Mouse (Mus musculus): ENCODE results near the gene Bach1.

Gene Bach1

GRCm38 (mm10) chr16:87711961-87712360 is 13.2 kb downstream of the Bach1 start:
- no peak for DNase-seq (ENCODE audit: low spot score in 2 of 2)

DNA sequence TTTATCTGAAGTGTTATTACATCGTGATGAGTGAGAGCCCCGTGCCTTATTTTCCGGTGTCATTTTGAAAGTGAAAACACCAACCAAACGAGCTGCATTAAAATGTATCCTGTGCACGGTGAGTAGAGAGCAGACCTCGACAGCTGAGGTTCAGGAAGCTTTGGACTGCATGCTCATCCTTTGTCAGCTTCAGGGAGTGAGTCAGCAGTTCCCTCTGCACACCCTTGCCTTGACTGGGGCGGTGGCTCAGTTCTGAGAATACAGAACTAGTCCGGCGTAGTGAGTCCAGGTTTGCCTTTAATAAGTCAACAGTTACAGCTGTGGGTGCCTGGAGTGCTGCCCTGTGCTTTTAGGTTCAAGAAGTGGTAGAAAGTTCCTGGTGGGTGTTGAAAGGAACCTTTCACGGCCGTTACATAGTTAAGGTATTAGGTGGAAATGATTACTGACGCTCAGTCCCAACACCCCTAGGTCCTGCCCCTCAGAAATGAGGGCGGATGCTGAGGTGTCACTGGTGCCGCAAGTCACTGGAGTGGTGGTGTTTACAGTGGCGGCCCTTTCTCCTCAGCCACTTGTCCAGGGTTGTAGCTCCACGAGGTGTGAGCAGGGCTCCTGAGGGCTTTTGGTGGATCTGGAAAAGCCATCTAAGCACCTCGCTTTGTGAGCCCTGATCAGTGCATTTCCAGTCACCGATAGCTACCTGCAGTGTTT is 14.4 kb downstream of the Bach1 start:
- DNase-seq (ENCODE audit: low spot score in 2 of 2) = peak; percentile 40 to 44

DNA sequence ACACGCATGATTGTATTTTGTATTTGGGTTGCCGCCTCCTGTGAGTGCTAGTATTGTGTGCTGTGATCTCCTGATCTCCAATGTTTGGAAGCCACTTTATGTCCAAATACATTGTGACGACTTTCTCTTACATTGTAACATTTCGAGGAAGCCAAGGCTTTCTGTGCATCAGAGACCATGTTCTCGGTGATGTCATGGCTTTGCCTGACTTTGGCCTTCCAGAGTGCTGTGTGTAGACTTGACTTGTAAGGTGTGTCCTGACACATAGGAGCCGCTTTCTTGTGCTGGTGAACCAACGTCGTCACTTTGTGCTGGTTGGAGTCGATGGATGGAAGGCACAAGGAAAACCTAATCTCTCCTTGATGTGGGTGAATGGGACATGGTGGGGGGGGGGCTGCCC is 15.8 kb downstream of the Bach1 start:
- DNase-seq (ENCODE audit: low spot score in 2 of 2) = no peak

DNA sequence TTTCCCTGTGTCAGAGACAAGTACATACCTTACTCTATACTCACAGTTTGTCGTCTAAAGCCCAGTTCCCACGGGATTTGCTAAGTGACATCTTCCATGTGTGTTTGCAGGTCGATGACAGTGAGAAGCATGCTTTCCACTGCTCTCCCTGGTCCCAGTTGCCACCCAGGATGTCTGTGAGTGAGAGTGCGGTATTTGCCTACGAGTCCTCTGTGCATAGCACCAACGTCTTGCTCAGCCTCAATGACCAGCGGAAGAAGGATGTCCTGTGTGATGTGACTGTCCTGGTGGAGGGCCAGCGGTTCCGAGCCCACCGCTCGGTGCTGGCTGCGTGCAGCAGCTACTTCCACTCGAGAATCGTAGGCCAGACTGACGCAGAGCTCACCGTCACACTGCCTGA is 16.5 kb downstream of the Bach1 start:
- DNase-seq (ENCODE audit: low spot score in 2 of 2) = no peak

- no peak for DNase-seq (ENCODE audit: low spot score in 2 of 2)
Observed at GRCm38 (mm10) chr16:87716269-87716668, 17.5 kb downstream of the Bach1 start.

GRCm38 (mm10) chr16:87717046-87717660 is 18.4 kb downstream of the Bach1 start:
- DNase-seq (ENCODE audit: low spot score in 2 of 2) = no peak

DNA sequence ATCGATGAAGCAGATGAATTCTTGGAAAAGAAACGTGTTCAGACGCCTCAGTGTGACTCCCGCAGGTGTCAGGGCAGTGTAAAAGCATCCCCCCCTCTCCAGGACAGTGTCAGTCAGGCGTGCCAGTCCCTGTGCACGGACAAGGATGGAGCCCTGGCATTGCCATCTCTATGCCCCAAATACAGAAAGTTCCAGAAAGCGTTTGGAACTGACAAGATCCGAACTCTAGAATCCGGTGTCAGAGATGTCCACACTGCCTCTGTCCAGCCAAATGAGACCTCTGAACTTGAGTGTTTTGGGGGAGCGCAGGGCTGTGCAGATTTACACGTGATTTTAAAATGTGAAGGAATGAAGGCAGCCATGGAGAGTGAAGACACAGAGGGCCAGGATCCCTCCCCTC is 20.3 kb downstream of the Bach1 start:
- DNase-seq (ENCODE audit: low spot score in 2 of 2) = no peak

- DNase-seq (ENCODE audit: low spot score in 2 of 2) = no peak
Observed at GRCm38 (mm10) chr16:87719688-87720283, 21.0 kb downstream of the Bach1 start.

DNA sequence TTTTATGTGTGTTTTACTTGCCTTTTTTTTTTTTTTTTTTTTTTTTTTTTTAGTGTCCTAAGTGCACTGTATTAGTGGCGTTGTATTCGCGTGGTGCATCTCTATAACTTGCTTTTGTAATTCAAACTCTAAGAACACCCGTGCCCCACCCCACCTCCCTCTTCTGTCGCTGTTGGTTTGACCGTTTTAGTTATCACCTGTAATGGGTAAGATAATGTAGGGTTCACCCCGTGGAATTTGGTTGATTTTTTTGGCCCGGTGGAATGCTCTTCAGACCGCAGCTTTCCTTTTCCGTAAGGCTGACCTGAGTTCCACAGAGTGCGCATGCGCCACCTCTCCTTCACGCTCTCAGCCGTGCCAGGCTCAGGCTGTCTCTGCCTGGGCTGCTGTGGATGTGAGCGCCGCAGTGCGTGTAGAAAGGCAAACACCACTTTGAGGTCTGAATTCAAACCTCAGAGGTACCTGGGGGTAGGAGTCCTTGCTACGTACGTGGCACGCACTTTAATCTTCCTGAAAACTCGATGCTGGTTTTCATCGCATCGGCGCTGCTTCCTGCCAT is 22.2 kb downstream of the Bach1 start:
- DNase-seq (ENCODE audit: low spot score in 2 of 2) = no peak

- no peak for DNase-seq (ENCODE audit: low spot score in 2 of 2)
Observed at GRCm38 (mm10) chr16:87722857-87723256, 24.1 kb downstream of the Bach1 start.

GRCm38 (mm10) chr16:87723479-87723878 is 24.7 kb downstream of the Bach1 start:
- no peak for DNase-seq (ENCODE audit: low spot score in 2 of 2)

DNA sequence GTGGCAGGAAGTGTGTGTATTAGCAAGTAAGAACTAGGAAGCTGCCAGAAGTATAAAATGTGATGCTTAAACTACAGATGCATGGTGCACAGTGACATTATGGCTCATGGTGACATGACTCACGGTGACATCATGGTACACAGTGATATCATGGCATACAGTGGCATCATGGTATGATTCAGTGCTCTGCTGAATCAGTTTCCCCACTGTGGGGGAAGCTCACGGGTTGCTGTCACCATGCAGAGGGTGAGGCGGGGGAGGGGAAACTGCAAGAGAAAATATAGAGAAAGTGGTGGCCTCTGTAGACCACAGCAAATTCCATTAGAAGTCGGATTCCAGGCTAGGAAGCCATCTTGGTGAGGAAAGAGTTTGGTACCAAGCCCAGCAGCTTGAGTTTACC is 26.1 kb downstream of the Bach1 start:
- DNase-seq (ENCODE audit: low spot score in 2 of 2) = no peak

GRCm38 (mm10) chr16:87725241-87725640 is 26.5 kb downstream of the Bach1 start:
- no peak for DNase-seq (ENCODE audit: low spot score in 2 of 2)

DNA sequence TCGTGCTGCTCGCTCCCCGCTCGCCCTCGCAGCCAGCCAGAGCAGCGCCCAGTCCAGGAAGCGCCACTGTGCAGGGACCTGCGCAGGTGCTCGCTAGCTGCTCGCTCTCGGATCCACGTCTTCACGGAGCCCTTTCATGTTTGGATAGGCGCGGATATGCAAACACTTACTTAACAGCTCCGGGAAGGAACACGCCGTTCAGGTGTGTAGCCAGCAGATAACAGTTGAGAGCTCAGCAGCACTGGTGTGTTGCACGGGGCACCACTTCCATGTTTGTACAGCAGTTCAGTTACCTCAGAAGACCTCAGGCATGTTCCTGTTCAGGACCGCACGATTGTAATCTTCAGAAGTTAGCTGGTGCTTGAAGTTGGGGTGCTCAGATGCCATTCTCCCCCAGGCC is 27.2 kb downstream of the Bach1 start:
- DNase-seq (ENCODE audit: low spot score in 2 of 2) = no peak

DNA sequence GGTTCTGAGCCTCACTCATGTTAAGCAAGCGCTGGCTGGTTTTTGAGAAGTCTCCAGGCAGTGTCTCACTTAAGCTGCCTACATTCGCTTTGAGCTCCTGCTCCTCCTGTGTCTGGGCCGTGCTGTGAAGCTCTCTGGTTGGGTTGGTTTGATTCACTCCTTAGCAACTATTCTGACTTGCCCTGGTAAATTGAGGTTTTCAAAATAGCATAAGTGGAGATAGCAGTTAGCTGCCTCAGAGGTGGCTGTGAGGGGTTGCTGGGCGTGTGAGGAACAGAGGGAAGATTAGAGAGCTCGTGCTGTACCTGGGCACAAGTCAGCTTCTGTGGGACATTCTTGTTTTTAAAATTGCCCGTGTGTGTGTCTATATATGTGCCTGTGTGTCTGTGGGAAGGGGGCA is 27.6 kb downstream of the Bach1 start:
- no peak for DNase-seq (ENCODE audit: low spot score in 2 of 2)

- DNase-seq (ENCODE audit: low spot score in 2 of 2) = no peak
Observed at GRCm38 (mm10) chr16:87727250-87727649, 28.5 kb downstream of the Bach1 start.

DNA sequence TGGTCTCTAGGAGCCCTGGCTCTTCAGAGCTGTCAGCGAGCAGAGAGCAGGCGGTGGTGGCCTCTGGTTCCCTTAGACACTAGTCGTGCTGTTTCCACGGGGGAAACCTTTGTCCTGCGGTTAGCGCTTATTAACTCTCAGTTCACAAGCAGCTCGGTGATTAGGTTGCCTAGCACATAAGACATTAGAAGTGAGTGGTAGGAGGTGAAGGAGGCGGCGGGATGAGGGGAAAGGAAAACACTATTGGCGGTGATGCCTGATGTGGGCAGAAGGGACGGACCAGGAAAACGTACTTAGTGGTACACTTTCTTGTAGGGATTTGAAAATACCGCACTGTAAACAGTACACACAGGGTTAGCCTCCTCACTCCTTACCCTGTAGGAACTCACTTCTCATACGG is 29.2 kb downstream of the Bach1 start:
- no peak for DNase-seq (ENCODE audit: low spot score in 2 of 2)

DNA sequence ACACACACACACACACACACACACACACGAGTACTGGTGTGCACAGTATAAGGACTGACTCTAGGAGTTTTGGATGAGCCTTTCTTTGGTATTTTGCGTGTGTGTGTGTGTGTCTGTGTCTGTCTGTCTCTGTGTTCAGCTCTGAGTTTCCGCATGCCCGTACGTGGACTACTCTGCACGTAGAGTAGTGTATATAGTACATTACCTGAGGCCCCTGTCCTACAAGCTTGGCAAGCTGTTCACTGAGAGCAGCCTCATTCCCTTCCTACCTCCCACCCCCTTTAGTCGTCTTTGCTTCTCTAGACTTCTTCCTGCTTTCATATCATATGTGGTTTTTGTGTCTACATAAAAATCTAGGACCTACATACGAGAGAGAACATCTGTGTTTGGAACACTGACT is 30.0 kb downstream of the Bach1 start:
- no peak for DNase-seq (ENCODE audit: low spot score in 2 of 2)

GRCm38 (mm10) chr16:87729469-87729868 is 30.7 kb downstream of the Bach1 start:
- DNase-seq (ENCODE audit: low spot score in 2 of 2) = no peak

GRCm38 (mm10) chr16:87734868-87735381 is 36.2 kb downstream of the Bach1 start:
- no peak for DNase-seq (ENCODE audit: low spot score in 2 of 2)

DNA sequence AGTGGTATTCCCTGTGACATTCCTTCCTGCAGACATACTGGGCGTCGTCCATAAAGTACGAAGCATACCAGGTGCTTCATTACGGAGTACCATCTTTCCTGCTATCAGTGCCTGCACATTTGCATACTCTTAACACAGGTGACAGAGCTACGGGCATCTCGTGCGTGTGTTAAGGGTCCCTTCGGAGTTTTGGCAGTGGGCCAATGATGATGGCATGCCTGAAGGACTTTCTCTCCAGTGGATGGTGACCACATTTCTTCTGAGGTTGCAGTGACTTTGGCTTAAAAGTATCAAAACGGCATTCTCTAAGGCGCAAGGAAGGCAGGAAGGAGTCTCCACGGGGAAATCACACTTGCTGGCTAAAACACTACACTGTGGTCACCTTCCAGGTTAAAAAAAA is 37.4 kb downstream of the Bach1 start:
- no peak for DNase-seq (ENCODE audit: low spot score in 2 of 2)

DNA sequence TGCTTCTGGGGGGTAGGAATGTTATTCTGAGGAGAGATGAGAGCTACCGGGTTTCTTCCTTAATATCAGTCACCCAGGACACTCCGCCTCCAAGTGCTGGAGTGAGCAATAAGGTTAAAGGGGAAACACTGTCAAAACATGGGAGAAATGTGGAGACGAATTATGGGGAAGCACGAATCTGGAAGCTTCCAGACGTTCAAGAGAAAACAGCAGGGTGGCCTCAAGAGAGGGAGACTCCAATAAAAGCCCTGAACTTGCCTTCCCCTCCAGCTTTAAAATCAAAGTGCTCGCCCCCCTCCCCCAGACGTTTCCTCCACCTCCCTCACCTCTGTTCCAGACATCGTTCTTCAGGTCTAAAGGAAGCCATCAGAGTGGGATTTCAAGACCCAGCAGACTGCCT is 38.6 kb downstream of the Bach1 start:
- no peak for DNase-seq (ENCODE audit: low spot score in 2 of 2)

All from spleen, postnatal 14 days (tissue).